20 mouse cellular contexts compared by ENCODE assay signal in the genomic region with DNA sequence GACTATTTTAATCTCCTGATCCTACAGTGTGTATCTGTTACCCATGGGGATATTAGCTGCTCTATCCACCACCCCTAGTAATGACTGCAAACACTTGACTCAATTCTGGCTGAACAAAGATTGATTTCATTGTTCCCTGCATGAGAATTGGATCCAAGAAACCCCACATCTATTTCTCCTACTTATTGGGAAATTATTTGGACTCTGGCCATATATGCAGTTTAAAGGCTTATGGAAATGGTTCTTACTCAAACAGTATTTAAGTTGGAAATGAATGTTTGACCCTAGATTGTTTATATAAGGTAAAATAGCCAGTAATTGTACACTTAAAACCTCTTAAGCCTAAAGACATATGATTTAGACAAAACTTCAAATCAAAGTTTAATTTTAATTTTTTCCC.
A peak's percentile ranks its signal among the peaks of the same experiment; 100 is the strongest.
DNase-seq lines count a peak whose midpoint lies in the region; ATAC-seq and TF ChIP-seq lines count a peak whose summit lies in the region.
"Had no signal": no experiment of that assay in that cellular context is flagged by ENCODE, and none has a peak within 500 bp of the region (broad histone marks: within the 10 kb centered on the region; RNA-seq: fewer than 3 reads in every experiment).

No protein-coding gene starts in this region.

- no peak for TF ChIP-seq POLR2A in lung, adult 2 months (IDR thresholded peaks at IDR 0.05; ENCODE audit: borderline replicate concordance, extremely low read depth, low read depth, low read length)

- H3K4me3 ChIP-seq in lung, embryonic 14.5 days (ENCODE audit: low read depth, low read length), result no peak overlapping the region
- no peak overlapping the region for H3K4me3 ChIP-seq in lung, adult 2 months (replicated peaks; ENCODE audit: extremely low read depth, low read depth, low read length)
- no peak overlapping the region for H3K4me3 ChIP-seq in kidney, embryonic 16.5 days (ENCODE audit: low read length)
- H3K4me3 ChIP-seq: embryonic facial prominence, embryonic 13.5 days; hindbrain, embryonic 12.5 days; hindbrain, embryonic 15.5 days had no signal

- no peak overlapping the region for H3K4me2 ChIP-seq in lung, embryonic 14.5 days
- H3K4me2 ChIP-seq in kidney, embryonic 16.5 days (replicated peaks; ENCODE audit: low read depth, low read length), result no peak overlapping the region
- H3K4me2 ChIP-seq: embryonic facial prominence, embryonic 13.5 days; heart, embryonic 11.5 days; hindbrain, embryonic 12.5 days; hindbrain, embryonic 15.5 days had no signal

- TF ChIP-seq CTCF in lung, embryonic 14.5 days (IDR thresholded peaks at IDR 0.05; ENCODE audit: low read depth), result no peak
- TF ChIP-seq CTCF in lung, adult 2 months (IDR thresholded peaks at IDR 0.05; ENCODE audit: insufficient read depth, low read length), result no peak

- no peak overlapping the region for H3K27ac ChIP-seq in lung, embryonic 14.5 days (ENCODE audit: low read depth)
- H3K27ac ChIP-seq in kidney, embryonic 16.5 days (ENCODE audit: low read length), result no peak overlapping the region
- H3K27ac ChIP-seq: embryonic facial prominence, embryonic 13.5 days; hindbrain, embryonic 12.5 days; hindbrain, embryonic 15.5 days had no signal

- no peaks in the 10 kb centered on the region for H3K27me3 ChIP-seq in lung, embryonic 14.5 days (ENCODE audit: insufficient read depth, low read length)
- no peaks in the 10 kb centered on the region for H3K27me3 ChIP-seq in kidney, embryonic 16.5 days (ENCODE audit: insufficient read depth, low read length)
- H3K27me3 ChIP-seq: embryonic facial prominence, embryonic 13.5 days; hindbrain, embryonic 12.5 days; hindbrain, embryonic 15.5 days had no signal

- H3K9me3 ChIP-seq in lung, embryonic 14.5 days (ENCODE audit: low read depth, low read length), result no peaks in the 10 kb centered on the region
- no peaks in the 10 kb centered on the region for H3K9me3 ChIP-seq in kidney, embryonic 16.5 days (ENCODE audit: low read length)
- H3K9me3 ChIP-seq: embryonic facial prominence, embryonic 13.5 days; hindbrain, embryonic 12.5 days; hindbrain, embryonic 15.5 days had no signal

- no peaks in the 10 kb centered on the region for H3K4me1 ChIP-seq in lung, embryonic 14.5 days (ENCODE audit: insufficient read depth)
- no peaks in the 10 kb centered on the region for H3K4me1 ChIP-seq in lung, adult 2 months (ENCODE audit: control insufficient read depth, insufficient read depth, low read length)
- no peaks in the 10 kb centered on the region for H3K4me1 ChIP-seq in kidney, embryonic 16.5 days (ENCODE audit: insufficient read depth, low read length)
- H3K4me1 ChIP-seq: hindbrain, embryonic 12.5 days; hindbrain, embryonic 15.5 days had no signal

- DNase-seq in lung, embryonic 14.5 days, result peak; percentile 52
- no peak for DNase-seq in lung, adult 2 months
- DNase-seq in NIH3T3 (ENCODE audit: low read depth), result peak; percentile 64
- DNase-seq in fat pad, adult 2 months (ENCODE audit: extremely low read depth, low read depth, low spot score), result peak; percentile 57
- no peak for DNase-seq in heart, adult 11 months
- DNase-seq: adrenal gland, adult 2 months; adrenal gland, postnatal 14 days; cerebellum, adult 11 months; cerebellum, adult 2 months; cerebellum, adult 9-11 months; cerebellum, postnatal 25 days; forebrain, postnatal 0 days; gastrocnemius, postnatal 25 days had no signal

- H3K36me3 ChIP-seq in lung, embryonic 14.5 days (ENCODE audit: insufficient read depth), result no peaks in the 10 kb centered on the region
- no peaks in the 10 kb centered on the region for H3K36me3 ChIP-seq in kidney, embryonic 16.5 days (ENCODE audit: insufficient read depth, low read length)
- H3K36me3 ChIP-seq: embryonic facial prominence, embryonic 13.5 days; hindbrain, embryonic 12.5 days; hindbrain, embryonic 15.5 days had no signal

- no peak for ATAC-seq in lung, embryonic 14.5 days (ENCODE audit: insufficient read depth)
- ATAC-seq in kidney, embryonic 16.5 days (ENCODE audit: low FRiP score, low TSS enrichment), result no peak
- ATAC-seq: forebrain, embryonic 14.5 days; forebrain, postnatal 0 days; Patski had no signal

- no peak overlapping the region for H3K9ac ChIP-seq in lung, embryonic 14.5 days
- H3K9ac ChIP-seq in kidney, embryonic 16.5 days (replicated peaks; ENCODE audit: low read length), result no peak overlapping the region
- H3K9ac ChIP-seq: embryonic facial prominence, embryonic 13.5 days; forebrain, postnatal 0 days; hindbrain, embryonic 12.5 days; hindbrain, embryonic 15.5 days had no signal

Comparison
In these comparisons a context has a peak if more than half of its experiments do, and no peak if none do; other contexts are left out.
1. DNase-seq: peak in lung, embryonic 14.5 days (single experiment), NIH3T3 (single experiment) and fat pad, adult 2 months (single experiment); none in lung, adult 2 months (single experiment) and heart, adult 11 months (single experiment).